8 mouse cellular contexts compared by ENCODE assay signal in genomic region chr11:103840834-103841233, GRCm38 (mm10).
DNase-seq lines count a peak whose midpoint lies in the region; ATAC-seq and TF ChIP-seq lines count a peak whose summit lies in the region.

No protein-coding gene starts in this region.

- no peak for TF ChIP-seq POLR2A in olfactory bulb, adult 2 months (IDR thresholded peaks at IDR 0.05; ENCODE audit: insufficient read depth, low read depth, low read length)

- H3K9me3 ChIP-seq in embryonic facial prominence, embryonic 13.5 days = no peaks in the 10 kb centered on the region

- no peak for TF ChIP-seq CTCF in left cerebral cortex, adult 2 months (IDR thresholded peaks at IDR 0.05)
- TF ChIP-seq CTCF in olfactory bulb, adult 2 months (IDR thresholded peaks at IDR 0.05; ENCODE audit: insufficient read depth, low read depth, low read length) = no peak

- no peak overlapping the region for H3K9ac ChIP-seq in embryonic facial prominence, embryonic 13.5 days

- ATAC-seq in embryonic facial prominence, embryonic 13.5 days (ENCODE audit: insufficient number of reproducible peaks, insufficient read depth, low FRiP score, low TSS enrichment, low read depth) = no peak

- H3K27me3 ChIP-seq in embryonic facial prominence, embryonic 13.5 days = no peaks in the 10 kb centered on the region; the same call in 1 of the 2 replicates

- WGBS in embryonic facial prominence, embryonic 13.5 days = 14% methylated on average over 11 of the region's 11 CpGs
- WGBS in olfactory bulb, adult 2 months = 23% methylated on average over 11 of the region's 11 CpGs

- peak; percentile 70 for DNase-seq in left cerebral cortex, postnatal 4 days
- DNase-seq in left cerebral cortex, adult 2 months (ENCODE audit: extremely low spot score in 1 of 2, low spot score in 2 of 2) = no peak
- peak; percentile 50 to 64 for DNase-seq in layer of hippocampus, postnatal 10 days (ENCODE audit: low spot score in 2 of 2)
- no peak for DNase-seq in adrenal gland, postnatal 4 days (ENCODE audit: low spot score in 2 of 2)
- DNase-seq in liver = no peak
- DNase-seq in spleen, postnatal 36 days (ENCODE audit: low spot score in 2 of 2) = no peak

- no peaks in the 10 kb centered on the region for H3K36me3 ChIP-seq in embryonic facial prominence, embryonic 13.5 days

- H3K4me2 ChIP-seq in embryonic facial prominence, embryonic 13.5 days = peak overlapping the region; percentile 7; the same call in 1 of the 2 replicates

- H3K27ac ChIP-seq in left cerebral cortex, adult 2 months = no peak overlapping the region
- no peak overlapping the region for H3K27ac ChIP-seq in embryonic facial prominence, embryonic 13.5 days
- peak overlapping the region; percentile 67 for H3K27ac ChIP-seq in olfactory bulb, adult 2 months (ENCODE audit: insufficient read depth, low read depth, low read length)

- peaks cover 14% of the 10 kb centered on the region for H3K4me1 ChIP-seq in embryonic facial prominence, embryonic 13.5 days
- H3K4me1 ChIP-seq in olfactory bulb, adult 2 months (ENCODE audit: control insufficient read depth, insufficient read depth, low read length) = peaks cover 12% of the 10 kb centered on the region

- intact Hi-C loops in left cerebral cortex, postnatal 4 days (cut with DNase I) = no loop called here
- intact Hi-C loops in left cerebral cortex, adult 2 months (cut with DNase I) = no loop called here

- no peak overlapping the region for H3K4me3 ChIP-seq in left cerebral cortex, adult 2 months
- no peak overlapping the region for H3K4me3 ChIP-seq in embryonic facial prominence, embryonic 13.5 days
- no peak overlapping the region for H3K4me3 ChIP-seq in olfactory bulb, adult 2 months (ENCODE audit: insufficient read depth, low read depth, low read length)

Comparison
In these comparisons a context has a peak if more than half of its experiments do, and no peak if none do; other contexts are left out.
1. DNase-seq: peak in left cerebral cortex, postnatal 4 days (single experiment) and layer of hippocampus, postnatal 10 days (2 of 2); none in left cerebral cortex, adult 2 months (0 of 2), adrenal gland, postnatal 4 days (0 of 2), liver (single experiment) and spleen, postnatal 36 days (0 of 2).